Mouse (Mus musculus) lung, adult 2 months (tissue): ENCODE measurements around the gene Nrp2.

Experiments
- CTCF ChIP-seq: fragments of 200-500 bp; IDR thresholded peaks from 2 replicates; pipeline ENCODE4 v1.5.1; 2011; ENCODE audit warnings: mild to moderate bottlenecking, low read length, control low read depth; ENCODE audit not compliant: insufficient read depth
- POLR2A ChIP-seq: fragments of 200-500 bp; IDR thresholded peaks from 2 replicates; pipeline ENCODE4 v1.6.1; 2011; ENCODE audit warnings: low read depth, mild to moderate bottlenecking, control low read depth, low read length, borderline replicate concordance; ENCODE audit errors: extremely low read depth

DNA sequence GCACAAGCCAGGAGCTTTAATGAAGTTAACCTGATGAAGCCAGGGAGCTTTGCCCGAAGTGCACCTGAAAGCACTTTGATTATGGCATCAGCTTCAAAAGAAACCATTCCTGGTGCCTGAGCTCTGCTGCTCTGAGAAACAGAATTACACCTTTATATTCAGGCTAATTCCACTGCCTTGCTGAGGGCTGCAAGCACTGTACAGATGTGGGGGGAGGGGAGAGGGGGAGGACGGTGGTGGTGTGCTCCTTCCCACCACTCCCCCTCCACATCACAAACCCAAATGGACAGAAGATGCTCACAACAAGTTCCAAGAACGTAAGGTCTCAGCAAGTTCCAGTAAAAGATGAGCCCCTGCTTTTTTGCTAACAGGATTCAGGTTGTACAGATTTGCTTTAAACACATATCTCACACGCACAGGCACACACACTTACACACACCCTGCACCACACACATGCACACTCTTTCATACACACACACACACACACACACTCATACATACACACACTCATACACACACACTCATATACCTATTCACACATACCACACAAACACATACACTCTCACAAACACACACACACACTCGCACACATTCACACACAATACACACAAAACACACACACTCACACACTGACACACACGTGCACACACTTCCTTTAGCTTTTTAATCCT lies 6.6 kb upstream of the Nrp2 start:
- no peak for TF ChIP-seq CTCF
- TF ChIP-seq POLR2A = no peak
